Mouse (Mus musculus) forebrain, embryonic 11.5 days (tissue): ENCODE measurements at regions not wholly inside any gene's neighbourhood (a gene's known extent, or its start where the extent isn't known, plus 50 kb on each side); places are given as distances from the start of the nearest gene placed in this dataset.

Experiments used
- ATAC-seq: fragments of 200-750 bp; cut with Nextera tagmentation; replicated peaks from 2 replicates; pipeline ENCODE4 v1.8.0; 2017; ENCODE audit warnings: moderate TSS enrichment; ENCODE audit not compliant: low FRiP score
- DNase-seq: peaks from one replicate; pipeline ENCODE4 v3.0.0-alpha.2; 2017; ENCODE audit warnings: low spot score
- H3K27ac ChIP-seq: fragments of 300-500 bp; sonication (generic); 2 replicates; pipeline ENCODE4 v1.5.1; 2014; ENCODE audit warnings: low read depth, low read length
- H3K27me3 ChIP-seq: fragments of 300-500 bp; sonication (generic); 2 replicates; pipeline ENCODE4 v1.6.1; 2014; ENCODE audit warnings: mild to moderate bottlenecking, low read length, mixed read lengths; ENCODE audit not compliant: control insufficient read depth, insufficient read depth
- H3K36me3 ChIP-seq: fragments of 300-500 bp; sonication (generic); 2 replicates; pipeline ENCODE4 v1.6.1; 2014; ENCODE audit warnings: mild to moderate bottlenecking, low read length, moderate library complexity, mixed read lengths; ENCODE audit not compliant: control insufficient read depth, insufficient read depth
- H3K4me1 ChIP-seq: fragments of 300-500 bp; sonication (generic); replicated peaks from 2 replicates; pipeline ENCODE4 v1.6.1; 2014; ENCODE audit warnings: low read length, mixed read lengths; ENCODE audit not compliant: control insufficient read depth, insufficient read depth
- H3K4me2 ChIP-seq: fragments of 300-500 bp; sonication (generic); 2 replicates; pipeline ENCODE4 v1.6.1; 2014; ENCODE audit warnings: low read depth, mild to moderate bottlenecking, low read length, moderate library complexity, mixed read lengths; ENCODE audit not compliant: severe bottlenecking
- H3K4me3 ChIP-seq: fragments of 300-500 bp; sonication (generic); 2 replicates; pipeline ENCODE4 v1.5.1; 2014; ENCODE audit warnings: low read depth, low read length
- H3K9ac ChIP-seq: fragments of 300-500 bp; sonication (generic); 2 replicates; pipeline ENCODE4 v1.6.1; 2014; ENCODE audit warnings: low read length
- H3K9me3 ChIP-seq: fragments of 300-500 bp; sonication (generic); 2 replicates; pipeline ENCODE4 v1.6.1; 2016; ENCODE audit warnings: low read length, mixed read lengths; ENCODE audit not compliant: control insufficient read depth
- WGBS: fragments of 180-500 bp; shearing (Covaris S2); extraction: QIAGEN DNeasy Blood & Tissue Kit; methylation state at CpG from one replicate; pipeline ENCODE4 v1.1.7; 2014; 5-methylcytosine and 5-hydroxymethylcytosine counted together

- WGBS: 90% methylated on average over 10 of the region's 10 CpGs
- no peak overlapping the region for H3K9ac ChIP-seq
- H3K27me3 ChIP-seq: no peaks in the 10 kb centered on the region
- no peak overlapping the region for H3K4me2 ChIP-seq
- H3K4me1 ChIP-seq: no peaks in the 10 kb centered on the region
- DNase-seq: no peak
- H3K36me3 ChIP-seq: no peaks in the 10 kb centered on the region
- no peaks in the 10 kb centered on the region for H3K9me3 ChIP-seq
- ATAC-seq: no peak
- no peak overlapping the region for H3K27ac ChIP-seq
- H3K4me3 ChIP-seq: no peak overlapping the region
These were observed 230.8 kb upstream of the Jmjd1c start for GRCm38 (mm10) chr10:66865010-66865582.

GRCm38 (mm10) chr10:66871133-66871664, 224.7 kb upstream of the Jmjd1c start:
- H3K4me1 ChIP-seq: no peaks in the 10 kb centered on the region
- DNase-seq: no peak
- no peaks in the 10 kb centered on the region for H3K36me3 ChIP-seq
- ATAC-seq: no peak
- no peak overlapping the region for H3K4me3 ChIP-seq
- H3K4me2 ChIP-seq: no peak overlapping the region
- no peak overlapping the region for H3K27ac ChIP-seq
- no peaks in the 10 kb centered on the region for H3K27me3 ChIP-seq
- no peak overlapping the region for H3K9ac ChIP-seq
- H3K9me3 ChIP-seq: no peaks in the 10 kb centered on the region
- 73% methylated on average over 3 of the region's 4 CpGs for WGBS

GRCm38 (mm10) chr10:66871673-66872072, 224.3 kb upstream of the Jmjd1c start:
- no peak overlapping the region for H3K27ac ChIP-seq
- H3K4me3 ChIP-seq: no peak overlapping the region
- 75% methylated on average over 1 of the region's 1 CpGs for WGBS
- H3K4me1 ChIP-seq: no peaks in the 10 kb centered on the region
- ATAC-seq (no peak), DNase-seq (no peak)
- no peak overlapping the region for H3K9ac ChIP-seq
- H3K9me3 ChIP-seq: no peaks in the 10 kb centered on the region
- H3K4me2 ChIP-seq: no peak overlapping the region
- no peaks in the 10 kb centered on the region for H3K27me3 ChIP-seq
- no peaks in the 10 kb centered on the region for H3K36me3 ChIP-seq

GRCm38 (mm10) chr10:66873468-66873867, 222.5 kb upstream of the Jmjd1c start:
- no peaks in the 10 kb centered on the region for H3K9me3 ChIP-seq
- DNase-seq (no peak), ATAC-seq (no peak)
- 96% methylated on average over 4 of the region's 4 CpGs for WGBS
- no peak overlapping the region for H3K27ac ChIP-seq
- no peaks in the 10 kb centered on the region for H3K4me1 ChIP-seq
- H3K27me3 ChIP-seq: no peaks in the 10 kb centered on the region
- H3K4me3 ChIP-seq: no peak overlapping the region
- H3K4me2 ChIP-seq: no peak overlapping the region
- H3K9ac ChIP-seq: no peak overlapping the region
- no peaks in the 10 kb centered on the region for H3K36me3 ChIP-seq

- WGBS: 90% methylated on average over 8 of the region's 8 CpGs
- DNase-seq: no peak
- no peak overlapping the region for H3K4me2 ChIP-seq
- H3K36me3 ChIP-seq: no peaks in the 10 kb centered on the region
- H3K4me1 ChIP-seq: no peaks in the 10 kb centered on the region
- H3K27me3 ChIP-seq: no peaks in the 10 kb centered on the region
- H3K27ac ChIP-seq: no peak overlapping the region
- ATAC-seq: no peak
- no peak overlapping the region for H3K9ac ChIP-seq
- no peaks in the 10 kb centered on the region for H3K9me3 ChIP-seq
- H3K4me3 ChIP-seq: no peak overlapping the region
These were observed 216.9 kb upstream of the Jmjd1c start for GRCm38 (mm10) chr10:66879071-66879470.

- no peaks in the 10 kb centered on the region for H3K4me1 ChIP-seq
- 89% methylated on average over 5 of the region's 5 CpGs for WGBS
- no peak overlapping the region for H3K9ac ChIP-seq
- DNase-seq (no peak), ATAC-seq (no peak)
- no peak overlapping the region for H3K27ac ChIP-seq
- no peak overlapping the region for H3K4me2 ChIP-seq
- H3K27me3 ChIP-seq: no peaks in the 10 kb centered on the region
- no peak overlapping the region for H3K4me3 ChIP-seq
- no peaks in the 10 kb centered on the region for H3K36me3 ChIP-seq
- H3K9me3 ChIP-seq: no peaks in the 10 kb centered on the region
These were observed 213.1 kb upstream of the Jmjd1c start for GRCm38 (mm10) chr10:66882825-66883224.

- H3K4me3 ChIP-seq: no peak overlapping the region
- H3K27me3 ChIP-seq: no peaks in the 10 kb centered on the region
- H3K9ac ChIP-seq: no peak overlapping the region
- no peak overlapping the region for H3K27ac ChIP-seq
- WGBS: 79% methylated on average over 5 of the region's 5 CpGs
- H3K9me3 ChIP-seq: no peaks in the 10 kb centered on the region
- H3K4me2 ChIP-seq: no peak overlapping the region
- no peaks in the 10 kb centered on the region for H3K4me1 ChIP-seq
- ATAC-seq (no peak), DNase-seq (no peak)
- no peaks in the 10 kb centered on the region for H3K36me3 ChIP-seq
These were observed 210.3 kb upstream of the Jmjd1c start for GRCm38 (mm10) chr10:66885575-66885974.

- Histone ChIP-seq H3K27me3 (no peaks in the 10 kb centered on the region), H3K4me1 (no peaks in the 10 kb centered on the region), H3K9ac (no peak overlapping the region), H3K4me2 (no peak overlapping the region), H3K36me3 (no peaks in the 10 kb centered on the region), H3K27ac (no peak overlapping the region), H3K9me3 (no peaks in the 10 kb centered on the region), H3K4me3 (no peak overlapping the region)
- 85% methylated on average over 12 of the region's 12 CpGs for WGBS
- no peak for DNase-seq
- no peak for ATAC-seq
These were observed 206.0 kb upstream of the Jmjd1c start for GRCm38 (mm10) chr10:66889786-66890555.

- ATAC-seq (no peak), DNase-seq (no peak)
- Histone ChIP-seq H3K9ac (no peak overlapping the region), H3K4me3 (no peak overlapping the region), H3K9me3 (no peaks in the 10 kb centered on the region), H3K36me3 (no peaks in the 10 kb centered on the region), H3K4me2 (no peak overlapping the region), H3K4me1 (no peaks in the 10 kb centered on the region), H3K27me3 (no peaks in the 10 kb centered on the region), H3K27ac (no peak overlapping the region)
- 91% methylated on average over 1 of the region's 1 CpGs for WGBS
These were observed 204.1 kb upstream of the Jmjd1c start for GRCm38 (mm10) chr10:66891811-66892210.
